Mouse (Mus musculus) C2C12 (cell line): ENCODE data around the gene Egr4. TPM values are rescaled to one million over a fixed set of nuclear protein-coding genes. Genes with fewer than 3 reads are reported as not detected.

ENCODE experiments used
- H3K27me3 ChIP-seq: one replicate; pipeline ENCODE4 v1.6.1; 2011; ENCODE audit not compliant: control insufficient read depth, insufficient read depth, insufficient read length
- H3K36me3 ChIP-seq: one replicate; pipeline ENCODE4 v1.6.1; 2011; ENCODE audit not compliant: control insufficient read depth, insufficient read depth
- H3K4me3 ChIP-seq: one replicate; pipeline ENCODE4 v1.5.1; 2011; ENCODE audit warnings: mild to moderate bottlenecking, control low read depth; ENCODE audit not compliant: poor library complexity, insufficient read depth, severe bottlenecking
- H3K79me2 ChIP-seq: one replicate; pipeline ENCODE4 v1.6.1; 2011; ENCODE audit not compliant: control insufficient read depth, insufficient read depth
- H3K79me3 ChIP-seq: one replicate; pipeline ENCODE4 v1.6.1; 2011; ENCODE audit warnings: low read depth, control low read depth
- H3ac ChIP-seq: one replicate; pipeline ENCODE3; 2011; ENCODE audit warnings: low read depth; ENCODE audit not compliant: control insufficient read depth, insufficient read length
- CEBPB ChIP-seq: IDR thresholded peaks from one replicate; pipeline ENCODE4 v1.6.1; 2011; ENCODE audit warnings: low read depth, mild to moderate bottlenecking, control low read depth, moderate library complexity
- CTCF ChIP-seq: IDR thresholded peaks from one replicate; pipeline ENCODE4 v1.5.1; 2011; ENCODE audit not compliant: control insufficient read depth, insufficient read depth, insufficient read length
- FOSL1 ChIP-seq: IDR thresholded peaks from one replicate; pipeline ENCODE4 v1.8.0; 2011; ENCODE audit warnings: mild to moderate bottlenecking, low read length; ENCODE audit not compliant: poor library complexity, insufficient read depth, severe bottlenecking
- MAX ChIP-seq: IDR thresholded peaks from one replicate; pipeline ENCODE4 v1.6.1; 2011; ENCODE audit warnings: mild to moderate bottlenecking, control low read depth
- MYOD1 ChIP-seq: IDR thresholded peaks from one replicate; pipeline ENCODE4 v1.6.1; 2011; ENCODE audit warnings: low read depth; ENCODE audit not compliant: control insufficient read depth, insufficient read length
- MYOG ChIP-seq: IDR thresholded peaks from one replicate; pipeline ENCODE4 v1.6.1; 2011; ENCODE audit not compliant: control insufficient read depth, insufficient read length; ENCODE audit errors: extremely low read depth
- USF1 ChIP-seq: IDR thresholded peaks from one replicate; pipeline ENCODE4 v1.6.1; 2011; ENCODE audit warnings: low read depth, mild to moderate bottlenecking, control low read depth, moderate library complexity
- polyA plus RNA-seq: library from polyadenylated mRNA; unstranded; fragments of >200 nt; fragmentation: generic; extraction: Trizol; gene quantifications from one replicate; pipeline ENCODE4 v1.2.1, GENCODE M21; 2012; ENCODE audit warnings: missing spikeins

The Egr4 gene
- polyA plus RNA-seq, 1 experiment: not detected

DNA sequence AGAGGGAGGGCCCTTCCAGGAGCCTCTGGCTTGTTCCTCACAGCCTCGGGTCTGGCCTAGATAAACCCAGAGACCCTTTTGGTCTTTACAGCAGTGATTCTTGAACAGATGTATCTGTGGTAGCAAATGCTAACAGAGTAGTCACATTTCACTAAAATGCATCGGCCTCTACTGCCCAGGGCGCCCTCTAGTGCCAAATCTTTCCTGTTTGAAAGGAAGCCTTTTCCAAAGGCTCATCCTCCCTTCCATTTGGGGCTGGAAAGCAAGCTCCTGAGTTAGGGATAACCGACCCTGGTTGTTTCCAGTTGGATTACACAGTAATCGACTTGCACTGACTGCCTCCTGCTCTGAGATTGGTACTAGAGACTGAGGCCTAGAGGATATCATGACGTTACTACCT is 2.9 kb downstream of the Egr4 start:
- Histone ChIP-seq H3ac (no peak overlapping the region), H3K79me3 (no peaks in the 10 kb centered on the region), H3K27me3 (peaks cover 40% of the 10 kb centered on the region), H3K4me3 (no peak overlapping the region), H3K36me3 (no peaks in the 10 kb centered on the region), H3K79me2 (no peaks in the 10 kb centered on the region)
- no peak for TF ChIP-seq MYOG
- no peak for TF ChIP-seq MYOD1

DNA sequence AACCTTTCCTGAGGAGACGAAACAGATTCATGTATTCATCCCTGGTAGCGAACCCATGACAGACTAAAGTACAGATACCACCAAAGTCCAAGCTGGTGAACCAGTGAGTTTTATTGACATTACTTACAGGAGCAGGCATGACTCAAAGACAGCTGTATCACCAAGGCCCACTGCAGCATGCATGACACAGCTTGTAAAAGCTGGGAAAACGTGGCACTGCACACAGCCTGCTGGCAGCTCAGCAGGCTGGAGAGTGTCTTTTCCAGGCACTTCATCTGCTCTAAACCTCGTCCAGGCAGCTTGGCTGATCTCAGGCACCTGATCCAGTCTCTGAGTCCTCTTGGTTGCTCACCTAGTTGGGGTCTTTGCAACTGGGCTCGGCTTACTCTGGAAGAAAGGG is 4.8 kb downstream of the Egr4 start:
- H3ac ChIP-seq: no peak overlapping the region
- no peaks in the 10 kb centered on the region for H3K36me3 ChIP-seq
- H3K79me2 ChIP-seq: no peaks in the 10 kb centered on the region
- no peak for TF ChIP-seq FOSL1
- TF ChIP-seq MYOG: no peak
- TF ChIP-seq CTCF: no peak
- no peak for TF ChIP-seq MAX
- no peak for TF ChIP-seq CEBPB
- no peaks in the 10 kb centered on the region for H3K79me3 ChIP-seq
- H3K4me3 ChIP-seq: no peak overlapping the region
- peaks cover 38% of the 10 kb centered on the region for H3K27me3 ChIP-seq

DNA sequence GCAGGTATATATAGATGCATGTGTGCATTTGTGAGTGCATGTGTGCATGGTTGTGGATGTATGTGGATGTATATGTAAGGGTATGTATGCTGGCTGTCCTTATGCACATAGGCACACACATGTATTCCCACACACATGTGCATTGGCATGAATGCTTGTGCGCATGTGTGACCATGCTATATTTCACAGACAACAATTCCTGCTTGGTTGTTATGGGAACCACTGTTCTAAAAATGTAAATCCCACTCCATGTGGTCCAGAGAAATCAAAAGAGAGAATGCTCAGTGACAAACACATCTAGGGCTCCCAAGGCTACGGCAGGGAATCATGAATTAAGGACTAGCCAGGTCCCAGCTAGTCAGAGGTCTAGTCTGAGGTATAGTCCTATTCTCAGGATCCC is 8.5 kb downstream of the Egr4 start:
- no peaks in the 10 kb centered on the region for H3K36me3 ChIP-seq
- TF ChIP-seq MYOG (no peak), CTCF (no peak), USF1 (no peak), MAX (no peak)
- H3K79me3 ChIP-seq: no peaks in the 10 kb centered on the region
- H3ac ChIP-seq: no peak overlapping the region
- no peak overlapping the region for H3K4me3 ChIP-seq
- no peaks in the 10 kb centered on the region for H3K79me2 ChIP-seq
- H3K27me3 ChIP-seq: peaks cover 32% of the 10 kb centered on the region

DNA sequence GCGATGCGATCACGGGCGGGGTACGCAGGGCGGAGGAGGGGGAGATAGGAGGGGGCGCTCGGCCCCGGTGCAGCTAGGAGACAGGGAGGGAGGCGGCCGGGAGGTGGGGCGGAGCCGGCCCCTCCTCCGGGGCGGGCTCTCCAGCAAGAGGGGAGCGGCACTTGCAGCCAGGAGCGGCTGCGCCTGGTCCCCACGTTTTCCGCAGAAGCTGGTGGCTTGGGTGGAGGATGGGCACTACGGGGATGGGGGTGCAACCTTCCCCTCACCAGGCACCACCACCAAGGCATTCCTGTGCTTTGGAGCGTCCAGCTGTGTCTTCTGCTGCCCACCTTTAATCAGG is 10.5 kb downstream of the Egr4 start, which contains the start of gene Fbxo41:
Gene Fbxo41 (minus strand): TSS at position 84 of the 340 bp plus-strand sequence.
- Histone ChIP-seq H3K4me3 (no peak within 1 kb of the TSS), H3K79me2 (no peaks in the 10 kb centered on the region), H3K27me3 (peaks cover 29% of the 10 kb centered on the region), H3K36me3 (no peaks in the 10 kb centered on the region), H3ac (no peak within 1 kb of the TSS), H3K79me3 (no peaks in the 10 kb centered on the region)
- TF ChIP-seq MYOD1: no peak
- no peak for TF ChIP-seq USF1
- no peak for TF ChIP-seq CTCF
- TF ChIP-seq FOSL1: no peak
- no peak for TF ChIP-seq CEBPB

DNA sequence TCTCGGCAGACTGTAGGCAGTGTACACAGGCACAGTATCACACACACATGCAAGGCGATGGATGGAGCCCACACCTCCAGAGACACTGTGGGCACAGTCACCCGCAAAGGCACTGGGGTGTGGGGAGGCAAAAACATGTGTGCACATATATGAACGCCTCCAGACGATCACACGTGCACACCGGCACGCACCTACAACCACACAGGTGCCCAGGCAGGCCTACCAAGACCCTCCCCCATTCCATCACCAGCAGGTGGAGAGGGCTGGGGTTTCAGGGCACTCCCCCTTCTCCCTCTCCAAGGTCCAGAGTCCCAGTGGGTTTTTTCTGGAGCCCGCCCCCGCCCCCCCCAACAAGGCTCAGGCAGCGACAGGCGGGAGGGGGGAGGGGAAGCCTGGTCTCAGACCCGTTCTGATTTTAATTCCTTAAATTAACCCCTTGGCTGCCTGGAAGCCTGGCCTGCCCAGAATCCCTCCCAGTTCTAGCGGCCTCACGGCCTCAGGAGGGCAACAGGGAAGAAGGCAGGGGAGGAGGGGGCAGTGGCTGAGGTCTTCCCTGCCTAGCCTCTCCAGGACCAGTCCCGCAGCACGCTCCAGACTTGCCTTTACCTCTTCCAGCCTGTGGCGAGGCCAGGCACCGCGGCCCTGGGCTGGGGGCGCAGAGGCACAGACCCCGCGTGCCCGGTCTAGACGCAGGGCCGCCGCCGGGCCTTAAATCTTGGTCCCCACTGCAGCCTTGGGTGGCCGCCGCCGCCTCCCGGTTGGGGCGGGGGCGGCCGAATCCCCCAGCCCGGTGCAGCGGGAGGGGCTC is 11.1 kb downstream of the Egr4 start:
- Histone ChIP-seq H3ac (no peak overlapping the region), H3K4me3 (no peak overlapping the region)

DNA sequence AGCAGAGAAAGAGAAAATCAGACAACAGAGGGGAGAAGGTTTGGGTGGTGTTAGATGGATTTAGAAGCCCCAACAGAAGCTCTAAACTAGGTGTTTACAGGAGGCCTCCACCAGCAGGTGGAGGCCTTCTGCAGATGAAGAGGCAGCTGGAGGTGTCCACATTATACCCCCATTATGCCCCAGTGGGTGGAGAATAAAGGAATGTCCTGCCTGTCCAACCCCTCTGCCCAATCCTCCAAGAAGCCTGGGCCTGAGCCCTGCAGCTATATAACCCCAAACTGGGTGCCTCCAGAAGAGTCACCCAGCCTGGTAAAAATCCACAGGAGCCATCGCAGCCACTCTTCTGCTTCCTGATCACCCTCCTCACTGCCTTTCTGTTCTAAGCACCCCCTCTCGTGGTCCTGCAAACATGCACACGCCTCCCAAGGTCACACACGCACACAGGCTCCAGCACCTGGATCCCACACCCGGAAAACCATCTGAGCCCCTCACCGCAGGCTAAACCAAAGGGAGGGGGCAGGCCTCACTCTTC is 11.8 kb downstream of the Egr4 start:
- Histone ChIP-seq H3K27me3 (peaks cover 29% of the 10 kb centered on the region), H3ac (no peak overlapping the region), H3K79me2 (no peaks in the 10 kb centered on the region), H3K79me3 (no peaks in the 10 kb centered on the region), H3K4me3 (no peak overlapping the region), H3K36me3 (no peaks in the 10 kb centered on the region)
- TF ChIP-seq MYOG: no peak
- TF ChIP-seq USF1: no peak
- TF ChIP-seq CEBPB: no peak
- TF ChIP-seq CTCF: no peak
- no peak for TF ChIP-seq MYOD1
- no peak for TF ChIP-seq FOSL1
- TF ChIP-seq MAX: no peak

More for the DNA sequence above, 11.1 kb downstream of the Egr4 start:
- TF ChIP-seq CTCF: no peak
- no peak for TF ChIP-seq USF1
- no peak for TF ChIP-seq MAX
- no peak for TF ChIP-seq CEBPB
- TF ChIP-seq MYOG: no peak
- TF ChIP-seq FOSL1: no peak
- TF ChIP-seq MYOD1: no peak
- Histone ChIP-seq H3K27me3 (peaks cover 29% of the 10 kb centered on the region), H3K79me2 (no peaks in the 10 kb centered on the region), H3K36me3 (no peaks in the 10 kb centered on the region), H3K79me3 (no peaks in the 10 kb centered on the region)
